Mouse (Mus musculus) spleen, adult 2 months (tissue): ENCODE data around the gene Tmx4. TPM values are rescaled to one million over a fixed set of nuclear protein-coding genes. Genes with fewer than 3 reads are reported as not detected.
A peak's percentile ranks its signal among the peaks of the same experiment; 100 is the strongest.

Experiments
- DNase-seq, 2 experiments: peaks; one replicate each; pipeline versions ENCODE4 v3.0.0 to v3.0.0-alpha.2; 2012 to 2021; ENCODE audit warnings: low spot score in 2 of 2, low read depth in 1 of 2
- H3K27ac ChIP-seq: fragments of 200-500 bp; 2 replicates; pipeline ENCODE4 v1.5.1; 2012; ENCODE audit warnings: low read length, inconsistent platforms; ENCODE audit not compliant: insufficient read depth
- H3K27me3 ChIP-seq: fragments of 200-500 bp; 2 replicates; pipeline ENCODE4 v1.6.1; 2012; ENCODE audit warnings: mild to moderate bottlenecking, moderate library complexity, low read length, inconsistent platforms; ENCODE audit not compliant: control insufficient read depth, insufficient read depth
- H3K36me3 ChIP-seq: fragments of 200-500 bp; 2 replicates; pipeline ENCODE4 v1.6.1; 2012; ENCODE audit warnings: mild to moderate bottlenecking, low read length, inconsistent platforms; ENCODE audit not compliant: control insufficient read depth, insufficient read depth
- H3K4me1 ChIP-seq: fragments of 200-500 bp; 2 replicates; pipeline ENCODE4 v1.6.1; 2011; ENCODE audit warnings: inconsistent platforms; ENCODE audit not compliant: control insufficient read depth, insufficient read depth, insufficient read length
- H3K4me3 ChIP-seq: fragments of 200-500 bp; 2 replicates; pipeline ENCODE4 v1.5.1; 2011; ENCODE audit warnings: mild to moderate bottlenecking, inconsistent platforms; ENCODE audit not compliant: insufficient read depth, insufficient read length; ENCODE audit errors: extremely low read depth
- CTCF ChIP-seq: fragments of 200-500 bp; IDR thresholded peaks from 2 replicates; pipeline ENCODE4 v1.5.1; 2011; ENCODE audit warnings: mild to moderate bottlenecking, inconsistent platforms; ENCODE audit not compliant: insufficient read depth, insufficient read length, insufficient replicate concordance; ENCODE audit errors: extremely low read depth
- POLR2A ChIP-seq: fragments of 200-500 bp; IDR thresholded peaks from 2 replicates; pipeline ENCODE4 v1.6.1; 2011; ENCODE audit warnings: low read depth, low read length, inconsistent platforms
- WGBS: fragments of 180-500 bp; shearing (Covaris S2); methylation state at CpG from one replicate; pipeline ENCODE4 v1.1.7; 2018; 5-methylcytosine and 5-hydroxymethylcytosine counted together
- polyA plus RNA-seq: library from polyadenylated mRNA; depleted of rRNA; stranded (reverse); fragments of >200 nt; gene quantifications from 2 replicates; pipeline ENCODE4 v1.2.3, GENCODE M21; 2012; rRNA removed

Tmx4 gene
- polyA plus RNA-seq, 1 experiment = 5.0 TPM

DNA sequence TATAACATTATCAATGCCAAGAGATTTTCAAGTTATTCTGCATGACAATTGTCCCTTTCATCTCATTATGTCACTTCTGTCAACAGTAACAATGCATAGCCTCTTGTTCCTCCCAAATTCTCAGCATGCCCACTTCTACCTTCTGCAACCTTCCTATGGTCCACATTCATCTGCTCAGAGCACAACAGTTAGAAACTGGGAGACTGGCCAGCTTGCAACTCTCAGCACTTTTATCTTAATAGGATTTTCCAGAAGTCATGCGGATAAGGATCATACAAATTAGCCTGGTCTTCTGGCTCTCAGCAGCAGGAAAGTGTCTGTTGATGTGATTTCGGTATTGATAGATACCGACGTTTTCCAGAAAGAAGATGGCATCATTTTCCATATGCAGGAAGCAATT is 58.7 kb downstream of the Tmx4 start:
- Histone ChIP-seq H3K27me3 (no peaks in the 10 kb centered on the region), H3K36me3 (no peaks in the 10 kb centered on the region), H3K4me3 (no peak overlapping the region), H3K27ac (no peak overlapping the region), H3K4me1 (no peaks in the 10 kb centered on the region)
- no peak for DNase-seq
- 77% methylated on average over 4 of the region's 4 CpGs for WGBS
- no peak for TF ChIP-seq POLR2A
- no peak for TF ChIP-seq CTCF

DNA sequence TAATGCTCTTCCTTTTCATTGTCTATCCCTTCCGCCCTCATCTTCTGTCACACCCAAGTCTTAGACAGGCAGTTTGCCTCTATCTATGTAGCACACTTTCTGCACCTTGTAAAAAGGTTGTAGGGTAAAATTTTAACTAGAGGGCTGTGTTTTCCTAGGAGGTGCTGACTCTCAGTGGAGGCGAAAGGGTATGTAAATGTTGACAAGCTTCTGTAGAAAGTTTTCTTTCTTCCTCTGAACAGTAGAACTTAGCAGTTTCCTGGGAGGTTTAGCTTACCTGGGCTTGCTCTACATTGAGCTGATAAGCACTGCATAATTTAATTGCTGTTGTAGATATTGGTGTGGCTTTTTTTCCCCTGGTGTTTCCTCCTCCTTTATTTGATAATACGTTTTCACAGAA is 84.5 kb downstream of the Tmx4 start:
- Histone ChIP-seq H3K36me3 (no peaks in the 10 kb centered on the region), H3K4me3 (no peak overlapping the region), H3K27me3 (no peaks in the 10 kb centered on the region), H3K4me1 (no peaks in the 10 kb centered on the region), H3K27ac (no peak overlapping the region)
- TF ChIP-seq POLR2A = no peak
- TF ChIP-seq CTCF = no peak
- DNase-seq = no peak
- WGBS = 90% methylated on average over 3 of the region's 3 CpGs

DNA sequence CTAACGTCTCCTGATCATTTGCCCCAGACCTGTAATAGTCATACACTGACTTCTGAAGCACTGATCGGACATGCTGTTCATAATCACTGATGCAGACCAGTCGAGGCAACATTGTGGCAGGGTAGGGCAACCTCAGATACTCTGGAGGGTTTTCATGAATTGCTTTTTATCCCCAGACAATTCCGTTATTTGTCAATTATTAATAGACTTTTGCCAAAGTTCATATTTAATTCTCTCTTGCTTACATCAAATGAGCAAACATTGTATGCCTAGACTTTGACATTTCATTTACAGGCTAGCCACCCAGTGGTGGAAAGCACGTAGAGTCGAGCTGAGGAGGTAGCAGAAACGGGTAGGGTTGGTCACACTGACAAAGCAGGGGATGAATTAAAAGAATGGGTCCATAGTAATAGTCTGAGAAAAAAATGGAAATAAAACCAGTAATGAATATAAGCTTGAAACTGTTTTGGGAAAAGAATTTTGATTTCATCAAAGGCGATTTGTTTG is 89.7 kb downstream of the Tmx4 start, which contains the start of gene Hao1:
Hao1 (minus strand) TSS at position 148 of the 507 bp plus-strand sequence.
- Histone ChIP-seq H3K4me1 (no peaks in the 10 kb centered on the region), H3K4me3 (no peak within 1 kb of the TSS; the same call in 1 of the 2 replicates), H3K36me3 (no peaks in the 10 kb centered on the region), H3K27ac (no peak within 1 kb of the TSS), H3K27me3 (no peaks in the 10 kb centered on the region)
- WGBS = 82% methylated on average over 8 of the region's 8 CpGs
- TF ChIP-seq CTCF = no peak
- no peak for TF ChIP-seq POLR2A
- no peak for DNase-seq

DNA sequence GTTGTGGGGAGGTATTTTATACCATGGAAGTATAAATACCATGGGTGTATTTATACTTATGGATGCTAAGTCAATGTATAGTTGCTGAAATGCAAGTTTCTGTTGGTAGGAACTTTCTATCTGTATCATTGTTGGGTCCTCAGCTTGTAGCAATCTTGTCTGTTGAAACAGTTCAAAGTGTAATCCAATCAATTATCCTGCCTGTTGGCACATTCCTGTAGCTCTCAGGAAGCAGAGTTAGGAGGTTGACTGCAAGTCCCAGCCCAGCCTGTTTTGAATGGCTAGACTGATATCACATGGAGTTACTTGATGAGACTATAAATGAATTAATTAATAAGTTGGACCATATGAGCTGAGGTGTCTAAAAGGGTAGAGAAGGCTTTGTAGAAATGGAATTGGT is 91.6 kb downstream of the Tmx4 start:
- Histone ChIP-seq H3K4me1 (no peaks in the 10 kb centered on the region), H3K27ac (no peak overlapping the region), H3K36me3 (no peaks in the 10 kb centered on the region), H3K4me3 (no peak overlapping the region), H3K27me3 (no peaks in the 10 kb centered on the region)
- no peak for DNase-seq
- TF ChIP-seq CTCF (no peak), POLR2A (no peak)

DNA sequence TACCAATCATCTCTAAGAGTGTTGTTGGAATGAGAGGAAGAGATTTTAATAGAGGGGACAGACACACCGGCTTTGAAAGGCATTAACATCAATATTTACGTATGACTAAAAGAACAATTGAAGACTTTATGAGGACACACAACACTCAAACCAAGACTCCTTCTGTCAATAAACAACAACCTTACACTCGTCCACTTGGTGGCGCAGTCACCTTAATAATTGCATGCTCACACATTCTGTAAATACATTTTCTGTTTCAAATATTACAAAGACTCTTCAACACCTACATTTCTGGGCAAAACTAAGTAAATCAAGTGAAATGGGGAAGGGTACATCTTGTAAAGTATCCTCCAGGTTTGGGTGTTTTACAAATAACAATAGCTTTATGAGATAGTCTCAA is 94.2 kb downstream of the Tmx4 start:
- no peaks in the 10 kb centered on the region for H3K4me1 ChIP-seq
- no peaks in the 10 kb centered on the region for H3K36me3 ChIP-seq
- DNase-seq = peak in 1 of 2 experiments; percentile 9
- 26% methylated on average over 4 of the region's 4 CpGs for WGBS
- no peak overlapping the region for H3K4me3 ChIP-seq
- H3K27me3 ChIP-seq = no peaks in the 10 kb centered on the region
- no peak overlapping the region for H3K27ac ChIP-seq
- TF ChIP-seq CTCF (peak; percentile 10; the same call in 1 of the 2 replicates), POLR2A (no peak)

DNA sequence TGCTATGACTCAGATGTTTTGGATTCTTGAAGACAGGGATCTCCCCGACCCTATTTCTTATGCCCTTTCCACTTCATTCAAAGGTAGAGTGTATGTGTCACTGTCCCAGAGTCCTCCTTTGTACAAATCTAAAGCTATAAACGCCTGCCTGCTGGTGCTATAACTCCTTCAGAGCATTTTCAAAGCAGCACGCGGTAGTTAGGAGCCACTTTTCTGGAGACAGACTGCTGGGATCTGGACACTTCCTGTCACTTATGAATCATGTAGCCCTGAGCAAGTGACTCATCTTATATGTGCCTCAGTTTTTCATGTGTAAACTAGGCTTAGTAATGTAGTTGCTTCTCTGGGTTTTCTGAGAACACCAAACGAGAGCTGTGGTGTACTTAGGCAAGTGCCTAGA is 98.8 kb downstream of the Tmx4 start:
- no peaks in the 10 kb centered on the region for H3K27me3 ChIP-seq
- H3K36me3 ChIP-seq = no peaks in the 10 kb centered on the region
- H3K4me1 ChIP-seq = no peaks in the 10 kb centered on the region
- no peak for DNase-seq
- no peak overlapping the region for H3K27ac ChIP-seq
- TF ChIP-seq POLR2A = no peak
- no peak for TF ChIP-seq CTCF
- no peak overlapping the region for H3K4me3 ChIP-seq
- 33% methylated on average over 5 of the region's 5 CpGs for WGBS

DNA sequence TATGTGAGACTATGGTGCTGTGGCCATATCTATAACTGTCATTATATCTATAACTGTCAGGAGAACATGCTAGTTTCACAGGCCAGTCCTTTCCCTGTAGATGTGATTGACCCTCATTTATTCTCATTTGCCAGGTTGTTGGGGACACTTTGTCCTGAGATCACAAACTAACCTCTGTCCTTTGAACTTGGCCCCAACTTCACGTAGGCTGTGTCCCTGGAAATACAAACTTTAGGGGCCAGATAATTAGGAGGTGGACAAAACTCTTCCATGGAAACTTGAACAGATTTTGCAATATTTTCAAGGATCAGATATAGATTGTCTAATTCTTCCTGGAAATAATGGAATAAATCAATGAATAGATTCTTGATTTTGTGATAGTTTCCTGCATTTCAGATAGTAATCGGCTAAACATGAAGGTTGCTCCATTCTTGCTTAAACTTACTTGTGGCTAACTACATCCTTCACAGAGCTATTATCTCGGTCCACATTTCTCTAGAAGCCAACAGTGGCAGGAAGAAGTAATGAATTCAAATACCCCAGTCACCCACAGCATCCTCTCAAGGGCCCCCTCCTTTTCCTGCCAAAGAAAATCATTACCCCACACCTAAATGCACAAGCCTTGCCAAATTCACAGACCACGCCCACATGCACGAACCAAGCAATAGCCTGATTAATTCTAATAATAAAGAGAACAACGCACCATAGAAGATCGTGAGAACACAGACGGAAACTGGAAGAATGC is 99.5 kb downstream of the Tmx4 start:
- 21% methylated on average over 8 of the region's 8 CpGs for WGBS
- Histone ChIP-seq H3K4me1 (no peaks in the 10 kb centered on the region), H3K27ac (no peak overlapping the region), H3K27me3 (no peaks in the 10 kb centered on the region), H3K4me3 (no peak overlapping the region), H3K36me3 (no peaks in the 10 kb centered on the region)
- no peak for TF ChIP-seq CTCF
- TF ChIP-seq POLR2A = no peak
- no peak for DNase-seq

Other genes starting within 250 kb of the Tmx4 start
- gene Hao1, start 89.8 kb downstream of the Tmx4 start, polyA plus RNA-seq = not detected in 2 replicates
- gene Plcb1, start 141.9 kb upstream of the Tmx4 start, polyA plus RNA-seq = 0.22 and 0.38 TPM in 2 replicates